Mouse (Mus musculus): Measurements from ENCODE around the gene Vhl. TPM values are rescaled to one million over a fixed set of nuclear protein-coding genes. Genes with fewer than 3 reads are reported as not detected.
A peak's percentile ranks its signal among the peaks of the same experiment; 100 is the strongest.
"Not testable (repeated sequence)": the region's sequence is repeated elsewhere in the genome, so short reads cannot be mapped to it uniquely, and the experiment has no call there.

Vhl gene
- total and polyA plus RNA-seq, 2 experiments from 2014 or later = 17.2 to 23.5 TPM

DNA sequence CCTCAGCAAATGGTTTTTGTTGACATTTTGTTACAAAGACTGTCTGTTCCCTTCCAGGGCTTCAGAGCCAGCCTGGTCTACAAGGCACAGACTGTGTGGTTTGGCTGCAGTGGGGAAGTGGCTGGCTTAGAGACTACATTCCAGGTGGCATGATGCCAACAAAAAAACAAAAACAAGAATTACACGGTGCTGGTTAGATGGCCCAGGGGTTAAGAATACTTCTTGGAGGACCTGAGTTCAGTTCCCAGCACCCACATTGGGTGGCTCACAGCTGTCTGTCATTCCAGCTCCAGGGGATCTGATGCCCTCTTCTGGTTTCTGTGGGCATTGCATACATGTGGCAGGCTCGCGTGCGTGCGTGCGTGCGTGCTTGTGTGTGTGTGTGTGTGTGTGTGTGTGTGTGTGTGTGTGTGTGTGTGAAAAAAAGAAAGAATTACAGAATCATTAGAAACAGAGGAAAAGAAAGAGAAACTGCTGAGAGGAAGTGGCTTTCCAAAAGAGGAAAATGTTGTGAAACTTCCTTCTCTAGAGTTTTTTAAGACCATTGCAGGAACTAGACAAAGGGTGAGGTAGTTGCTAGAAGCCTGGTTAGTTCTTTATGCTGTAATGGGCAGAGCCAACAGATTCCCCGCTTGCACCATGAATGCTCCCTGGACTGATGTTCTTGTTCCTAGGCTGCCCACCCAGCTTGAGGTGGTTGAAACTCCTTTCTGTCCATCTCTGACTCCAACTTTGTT is 39.4 kb downstream of the Vhl start:
- Histone ChIP-seq H3K9me3 (replicated peaks; ENCODE audit: control insufficient read depth, low read length) (no peaks in the 10 kb centered on the region), H3K4me1 (ENCODE audit: control insufficient read depth, insufficient read depth) (peaks cover 31% of the 10 kb centered on the region), H3K4me3 (ENCODE audit: low read depth, low read length) (no peak overlapping the region), H3K4me2 (ENCODE audit: low read depth, low read length) (no peak overlapping the region), H3K36me3 (replicated peaks; ENCODE audit: control insufficient read depth, insufficient read depth, low read length) (no peaks in the 10 kb centered on the region), H3K27ac (ENCODE audit: low read depth) (no peak overlapping the region), H3K27me3 (ENCODE audit: control insufficient read depth, insufficient read depth, low read length) (no peaks in the 10 kb centered on the region), H3K9ac (replicated peaks; ENCODE audit: low read depth, low read length) (no peak overlapping the region)
- WGBS = 93% methylated on average over 8 of the region's 8 CpGs
- DNase-seq (ENCODE audit: low spot score) (no peak), ATAC-seq (ENCODE audit: insufficient read depth, low read depth) (no peak)
- TF ChIP-seq CTCF (IDR thresholded peaks at IDR 0.05; ENCODE audit: low read depth) = no peak
- no peak for TF ChIP-seq EP300 (IDR thresholded peaks at IDR 0.05; ENCODE audit: low read depth)

DNA sequence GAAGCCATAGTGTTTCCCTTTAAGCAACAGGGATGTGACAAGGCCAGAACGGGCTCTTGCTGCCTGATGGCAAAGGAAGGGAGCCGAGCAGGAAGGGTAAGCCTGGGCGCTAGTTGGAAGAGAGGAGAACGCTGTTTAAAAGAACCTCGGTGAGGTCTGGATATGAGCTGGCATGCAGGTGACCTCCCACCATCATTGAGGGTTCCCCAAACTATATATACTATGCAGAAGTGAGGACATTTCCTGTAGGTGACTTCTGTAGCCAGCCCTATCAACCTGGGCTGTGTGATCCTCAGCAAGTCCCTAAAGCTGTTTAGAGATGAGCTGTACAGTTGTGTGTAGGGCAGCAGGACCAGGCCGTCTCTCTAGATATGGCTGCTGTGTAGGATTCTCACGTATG is 40.5 kb downstream of the Vhl start:
- Histone ChIP-seq H3K9me3 (replicated peaks; ENCODE audit: control insufficient read depth, low read length) (no peaks in the 10 kb centered on the region), H3K4me3 (ENCODE audit: low read depth, low read length) (no peak overlapping the region), H3K27me3 (ENCODE audit: control insufficient read depth, insufficient read depth, low read length) (no peaks in the 10 kb centered on the region), H3K4me2 (ENCODE audit: low read depth, low read length) (no peak overlapping the region), H3K4me1 (ENCODE audit: control insufficient read depth, insufficient read depth) (peaks cover 36% of the 10 kb centered on the region), H3K27ac (ENCODE audit: low read depth) (no peak overlapping the region), H3K9ac (replicated peaks; ENCODE audit: low read depth, low read length) (no peak overlapping the region), H3K36me3 (replicated peaks; ENCODE audit: control insufficient read depth, insufficient read depth, low read length) (no peaks in the 10 kb centered on the region)
- ATAC-seq (ENCODE audit: insufficient read depth, low read depth) (no peak), DNase-seq (ENCODE audit: low spot score) (no peak)
- WGBS = 83% methylated on average over 7 of the region's 7 CpGs
- no peak for TF ChIP-seq CTCF (IDR thresholded peaks at IDR 0.05; ENCODE audit: low read depth)
- TF ChIP-seq EP300 (IDR thresholded peaks at IDR 0.05; ENCODE audit: low read depth) = no peak

DNA sequence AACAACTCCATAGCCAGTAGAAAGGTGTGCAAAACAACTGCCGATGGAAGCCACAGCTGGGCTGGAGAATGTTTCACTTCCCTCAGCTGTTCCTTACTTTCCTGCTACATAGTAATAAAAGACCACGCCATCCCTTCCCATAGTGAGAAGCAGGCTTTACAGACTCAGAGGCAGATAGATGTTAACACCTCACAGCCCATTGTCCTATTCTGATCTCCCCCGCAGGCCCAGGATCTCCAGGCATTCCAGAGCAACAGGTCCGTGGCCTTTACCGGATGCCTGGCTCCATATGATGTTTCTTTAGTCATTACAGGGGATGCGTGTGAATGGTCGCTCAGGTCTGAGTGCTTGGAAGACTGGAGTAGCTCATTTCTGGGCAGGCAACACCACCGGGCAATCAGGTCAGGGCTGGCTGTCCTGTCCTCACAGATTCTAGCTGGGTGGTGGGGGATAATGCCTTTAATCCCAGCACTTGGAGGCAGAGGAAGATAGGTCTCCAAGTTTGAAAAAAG is 43.9 kb downstream of the Vhl start:
- DNase-seq (ENCODE audit: low spot score) (no peak), ATAC-seq (ENCODE audit: insufficient read depth, low read depth) (peak; percentile 44)
- Histone ChIP-seq H3K4me2 (ENCODE audit: low read depth, low read length) (no peak overlapping the region), H3K27me3 (ENCODE audit: control insufficient read depth, insufficient read depth, low read length) (no peaks in the 10 kb centered on the region), H3K9ac (replicated peaks; ENCODE audit: low read depth, low read length) (no peak overlapping the region), H3K27ac (ENCODE audit: low read depth) (peak overlapping the region; percentile 80), H3K9me3 (replicated peaks; ENCODE audit: control insufficient read depth, low read length) (0 out of 2 replicates have a peak, but pooled peaks cover 3% of the 10 kb centered on the region), H3K4me3 (ENCODE audit: low read depth, low read length) (no peak overlapping the region), H3K4me1 (ENCODE audit: control insufficient read depth, insufficient read depth) (peaks cover 9% of the 10 kb centered on the region), H3K36me3 (replicated peaks; ENCODE audit: control insufficient read depth, insufficient read depth, low read length) (no peaks in the 10 kb centered on the region; the same call in 1 of the 2 replicates)
- WGBS = 54% methylated on average over 8 of the region's 8 CpGs
- TF ChIP-seq CTCF (IDR thresholded peaks at IDR 0.05; ENCODE audit: low read depth) (no peak), EP300 (IDR thresholded peaks at IDR 0.05; ENCODE audit: low read depth) (peak; percentile 64; the same call in 1 of the 2 replicates)

DNA sequence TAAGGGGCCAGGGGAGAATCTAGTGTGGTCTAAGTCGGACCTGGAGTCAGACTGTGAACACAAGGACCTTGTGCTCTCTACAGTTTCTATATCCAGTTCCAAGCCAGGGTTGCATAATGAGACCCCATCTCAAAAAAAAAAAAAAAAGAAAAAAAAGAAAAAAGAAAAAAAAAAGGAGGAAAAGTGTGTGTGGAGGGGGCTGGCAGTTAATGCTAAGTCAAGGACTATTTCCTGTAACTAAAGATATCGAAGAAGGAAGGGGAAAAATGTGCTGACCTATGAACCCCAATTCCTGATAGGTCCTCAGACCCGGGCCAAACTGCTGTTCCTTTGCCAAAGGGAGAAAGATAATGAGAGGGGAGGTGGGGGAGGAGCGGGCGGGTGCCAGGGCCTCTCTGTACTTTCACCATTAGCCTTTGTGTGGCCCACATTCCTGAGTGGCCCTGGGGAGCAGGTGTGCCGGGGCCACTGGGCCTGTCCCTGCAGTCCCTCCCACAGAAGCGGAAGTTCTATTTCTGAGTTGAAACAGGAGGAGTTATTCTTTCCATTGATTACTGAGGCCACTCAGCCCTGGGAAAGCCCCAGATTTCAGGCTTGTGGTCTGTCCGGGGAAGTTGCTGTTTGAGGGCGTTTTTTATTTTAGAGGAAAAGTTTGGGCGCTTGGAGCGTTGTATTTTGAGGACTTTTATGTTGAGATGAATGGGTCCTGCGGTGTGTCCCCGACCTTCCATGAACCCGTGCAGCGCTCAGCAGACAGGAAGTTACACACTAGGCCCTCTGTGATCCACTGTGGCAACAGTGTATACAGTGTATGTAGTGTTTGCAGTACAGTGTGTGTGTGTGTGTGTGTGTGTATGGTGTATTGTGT is 44.8 kb downstream of the Vhl start:
- no peak for TF ChIP-seq EP300 (IDR thresholded peaks at IDR 0.05; ENCODE audit: low read depth)
- no peak for TF ChIP-seq CTCF (IDR thresholded peaks at IDR 0.05; ENCODE audit: low read depth)
- H3K27ac ChIP-seq (ENCODE audit: low read depth) = peak overlapping the region; percentile 80
- ATAC-seq (ENCODE audit: insufficient read depth, low read depth) (peak; percentile 74), DNase-seq (ENCODE audit: low spot score) (peak; percentile 43)
- WGBS = 45% methylated on average over 15 of the region's 15 CpGs
- H3K36me3 ChIP-seq (replicated peaks; ENCODE audit: control insufficient read depth, insufficient read depth, low read length) = peaks cover 6% of the 10 kb centered on the region
- H3K9me3 ChIP-seq (replicated peaks; ENCODE audit: control insufficient read depth, low read length) = 0 out of 2 replicates have a peak, but pooled peaks cover 3% of the 10 kb centered on the region
- H3K4me3 ChIP-seq (ENCODE audit: low read depth, low read length) = no peak overlapping the region
- H3K27me3 ChIP-seq (ENCODE audit: control insufficient read depth, insufficient read depth, low read length) = no peaks in the 10 kb centered on the region
- no peak overlapping the region for H3K9ac ChIP-seq (replicated peaks; ENCODE audit: low read depth, low read length)
- H3K4me2 ChIP-seq (ENCODE audit: low read depth, low read length) = 0 out of 2 replicates have a peak overlapping the region, but pooled peaks have one; percentile 24
- H3K4me1 ChIP-seq (ENCODE audit: control insufficient read depth, insufficient read depth) = peaks cover 9% of the 10 kb centered on the region

DNA sequence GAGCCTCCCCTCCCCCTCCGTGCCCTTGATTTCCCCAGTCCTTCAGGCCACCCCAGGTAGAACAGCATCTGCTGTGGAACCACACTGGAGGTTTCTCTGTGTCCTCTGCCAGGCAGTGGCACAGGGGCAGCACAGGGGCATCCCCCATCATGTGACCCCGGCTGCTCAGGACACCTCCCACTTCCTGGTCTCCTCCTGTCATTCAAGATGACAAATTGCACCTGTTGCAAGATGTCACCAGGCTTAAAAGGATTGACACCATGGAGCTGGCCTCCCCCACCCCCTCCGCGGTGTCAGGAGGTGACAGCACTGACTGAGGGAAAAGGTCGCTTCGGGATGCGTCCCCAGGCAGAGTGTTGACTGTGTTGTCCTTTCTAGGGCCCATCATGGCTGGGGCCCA is 46.1 kb downstream of the Vhl start:
- Histone ChIP-seq H3K9ac (replicated peaks; ENCODE audit: low read depth, low read length) (no peak overlapping the region), H3K4me3 (ENCODE audit: low read depth, low read length) (no peak overlapping the region), H3K36me3 (replicated peaks; ENCODE audit: control insufficient read depth, insufficient read depth, low read length) (peaks cover 6% of the 10 kb centered on the region), H3K4me1 (ENCODE audit: control insufficient read depth, insufficient read depth) (peaks cover 9% of the 10 kb centered on the region), H3K27ac (ENCODE audit: low read depth) (peak overlapping the region; percentile 80), H3K27me3 (ENCODE audit: control insufficient read depth, insufficient read depth, low read length) (no peaks in the 10 kb centered on the region), H3K9me3 (replicated peaks; ENCODE audit: control insufficient read depth, low read length) (0 out of 2 replicates have a peak, but pooled peaks cover 3% of the 10 kb centered on the region), H3K4me2 (ENCODE audit: low read depth, low read length) (no peak overlapping the region)
- no peak for DNase-seq (ENCODE audit: low spot score)
- TF ChIP-seq CTCF (IDR thresholded peaks at IDR 0.05; ENCODE audit: low read depth) = no peak
- TF ChIP-seq EP300 (IDR thresholded peaks at IDR 0.05; ENCODE audit: low read depth) = no peak
- ATAC-seq (ENCODE audit: insufficient read depth, low read depth) = no peak
- 68% methylated on average over 7 of the region's 7 CpGs for WGBS

DNA sequence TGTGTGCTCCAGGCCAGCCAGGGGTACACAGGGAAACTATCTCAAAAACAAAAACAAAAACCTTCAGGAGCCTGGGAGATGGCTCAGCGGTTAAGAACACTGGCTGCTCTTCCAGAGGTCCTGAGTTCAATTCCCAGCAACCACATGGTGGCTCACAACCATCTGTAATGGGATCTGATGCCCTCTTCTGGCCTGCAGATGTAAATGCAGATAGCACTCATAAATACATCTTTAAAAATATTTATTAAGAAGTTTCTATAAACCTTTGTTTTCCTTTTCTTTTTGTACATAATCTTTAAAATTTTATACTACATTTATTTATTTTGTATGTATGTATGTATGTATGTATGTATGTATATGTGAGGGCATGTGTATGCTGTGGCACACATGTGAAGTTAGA is 48.3 kb downstream of the Vhl start:
- ATAC-seq (ENCODE audit: insufficient read depth, low read depth); H3K36me3 ChIP-seq (replicated peaks; ENCODE audit: control insufficient read depth, insufficient read depth, low read length); H3K9ac ChIP-seq (replicated peaks; ENCODE audit: low read depth, low read length); H3K4me2 ChIP-seq (ENCODE audit: low read depth, low read length); H3K4me1 ChIP-seq (ENCODE audit: control insufficient read depth, insufficient read depth); H3K27ac ChIP-seq (ENCODE audit: low read depth); DNase-seq (ENCODE audit: low spot score); H3K4me3 ChIP-seq (ENCODE audit: low read depth, low read length); H3K27me3 ChIP-seq (ENCODE audit: control insufficient read depth, insufficient read depth, low read length); H3K9me3 ChIP-seq (replicated peaks; ENCODE audit: control insufficient read depth, low read length): not testable (repeated sequence)
- 75% methylated on average over 1 of the region's 1 CpGs for WGBS
